Mouse (Mus musculus) G1E (cell line): ENCODE results near the gene Gm5788. TPM values are rescaled to one million over a fixed set of nuclear protein-coding genes. Genes with fewer than 3 reads are reported as not detected.
"Not testable (repeated sequence)": the region's sequence is repeated elsewhere in the genome, so short reads cannot be mapped to it uniquely, and the experiment has no call there.

Experiments used
- ATAC-seq: 2 replicates; pipeline ENCODE4 v1.8.0; 2016; ENCODE audit warnings: mild to moderate bottlenecking; ENCODE audit not compliant: insufficient number of reproducible peaks, poor library complexity, low FRiP score, severe bottlenecking; ENCODE audit errors: extremely low read depth
- DNase-seq: peaks from one replicate; pipeline ENCODE4 v3.0.0; 2012; ENCODE audit warnings: low spot score
- H3K27me3 ChIP-seq: 2 replicates; pipeline ENCODE4 v1.6.1; 2012; ENCODE audit warnings: mild to moderate bottlenecking, low read length, inconsistent platforms; ENCODE audit not compliant: insufficient read depth
- H3K36me3 ChIP-seq: replicated peaks from 2 replicates; pipeline ENCODE3; 2012; ENCODE audit warnings: mild to moderate bottlenecking, inconsistent platforms
- H3K4me1 ChIP-seq: 2 replicates; pipeline ENCODE4 v1.6.1; 2012; ENCODE audit warnings: low read depth, low read length, inconsistent platforms, mixed read lengths; ENCODE audit not compliant: insufficient read depth
- H3K4me3 ChIP-seq: 2 replicates; pipeline ENCODE4 v1.5.1; 2012; ENCODE audit warnings: low read depth, mild to moderate bottlenecking, inconsistent platforms, low read length, moderate library complexity, mixed read lengths
- H3K9me3 ChIP-seq: replicated peaks from 2 replicates; pipeline ENCODE4 v1.6.1; 2012; ENCODE audit warnings: inconsistent platforms
- CTCF ChIP-seq: IDR thresholded peaks from 2 replicates; pipeline ENCODE4 v1.5.1; 2012; ENCODE audit warnings: low read depth, low read length, inconsistent platforms, mixed read lengths
- GATA1 ChIP-seq: IDR thresholded peaks from 2 replicates; pipeline ENCODE4 v1.6.1; 2012; ENCODE audit warnings: borderline replicate concordance, low read length, inconsistent platforms, mixed read lengths
- GATA2 ChIP-seq: IDR thresholded peaks from 2 replicates; pipeline ENCODE4 v1.6.1; 2012; ENCODE audit warnings: low read depth, low read length, inconsistent platforms, borderline replicate concordance
- POLR2AphosphoS5 ChIP-seq: IDR thresholded peaks from 2 replicates; pipeline ENCODE4 v1.6.1; 2012; ENCODE audit warnings: low read depth, low read length, inconsistent platforms; ENCODE audit not compliant: insufficient replicate concordance
- TAL1 ChIP-seq: conservative IDR thresholded peaks from 2 replicates; pipeline ENCODE4 v1.6.1; 2012; ENCODE audit warnings: low read depth, low read length, inconsistent platforms, mixed read lengths
- polyA plus RNA-seq: library from polyadenylated mRNA; stranded (reverse); fragments of >175 nt; gene quantifications from 2 replicates; pipeline ENCODE4 v1.2.3, GENCODE M21; 2012
- total RNA-seq, 2 experiments: library from RNA; stranded (forward) in 1 of 2; stranded (reverse) in 1 of 2; fragments of 200-1000 nt in 1 of 2; fragments of >200 nt in 1 of 2; fragmentation: Nextera tagmentation in 1 of 2; gene quantifications; 2 replicates each; pipeline ENCODE4 v1.2.3; 2014 to 2017

The Gm5788 gene
- total RNA-seq (2014; fragmentation: Nextera tagmentation) (3.8 TPM in 1 of 2 replicates, not detected in the other), total RNA-seq (2017) (0.52 and 1.1 TPM in 2 replicates), polyA plus RNA-seq (0.33 TPM in 1 of 2 replicates, not detected in the other)

GRCm38 (mm10) chr12:87494421-87494820 lies at the start of gene Gm5788:
TSS of gene Gm5788 (plus strand) at chr12:87494721.
- H3K9me3 ChIP-seq, ATAC-seq, H3K4me1 ChIP-seq, H3K27me3 ChIP-seq, H3K36me3 ChIP-seq, DNase-seq, H3K4me3 ChIP-seq: not testable (repeated sequence)

- no peak for TF ChIP-seq POLR2AphosphoS5
- no peak for TF ChIP-seq CTCF
- no peak for TF ChIP-seq TAL1
- TF ChIP-seq GATA2, result no peak; the same call in 1 of the 2 replicates
- TF ChIP-seq GATA1, result no peak
- peaks cover 94% of the 10 kb centered on the region for H3K36me3 ChIP-seq
- H3K27me3 ChIP-seq, result no peaks in the 10 kb centered on the region
- ATAC-seq (no peak), DNase-seq (no peak)
- H3K4me1 ChIP-seq, result peaks cover 40% of the 10 kb centered on the region
- no peaks in the 10 kb centered on the region for H3K9me3 ChIP-seq
- no peak overlapping the region for H3K4me3 ChIP-seq
Measured at GRCm38 (mm10) chr12:87449456-87449855, 45.1 kb upstream of the Gm5788 start.

- Histone ChIP-seq H3K27me3 (no peaks in the 10 kb centered on the region), H3K4me1 (peaks cover 36% of the 10 kb centered on the region), H3K36me3 (peaks cover 90% of the 10 kb centered on the region), H3K9me3 (no peaks in the 10 kb centered on the region), H3K4me3 (no peak overlapping the region)
- ATAC-seq (peak; percentile 68), DNase-seq (no peak)
- no peak for TF ChIP-seq GATA1
Measured at GRCm38 (mm10) chr12:87464678-87465297, 29.7 kb upstream of the Gm5788 start.

- Histone ChIP-seq H3K36me3 (peaks cover 45% of the 10 kb centered on the region), H3K27me3 (peaks cover 4% of the 10 kb centered on the region; the same call in 1 of the 2 replicates), H3K4me1 (peaks cover 50% of the 10 kb centered on the region), H3K4me3 (peak overlapping the region; percentile 83), H3K9me3 (no peaks in the 10 kb centered on the region)
- TF ChIP-seq TAL1 (no peak), CTCF (no peak), GATA1 (no peak), POLR2AphosphoS5 (no peak), GATA2 (no peak)
- DNase-seq (no peak), ATAC-seq (no peak)
Measured at GRCm38 (mm10) chr12:87470263-87471136, 24.0 kb upstream of the Gm5788 start.

GRCm38 (mm10) chr12:87471421-87471963 lies 23.0 kb upstream of the Gm5788 start:
- TF ChIP-seq TAL1 (no peak), CTCF (no peak), GATA2 (no peak), GATA1 (no peak), POLR2AphosphoS5 (no peak)
- DNase-seq (no peak), ATAC-seq (no peak)

GRCm38 (mm10) chr12:87471964-87472786 lies 22.3 kb upstream of the Gm5788 start, which contains the start of gene Snw1:
TSS of gene Snw1 (minus strand) at chr12:87472274.
- Histone ChIP-seq H3K4me1 (peaks cover 35% of the 10 kb centered on the region), H3K36me3 (peaks cover 31% of the 10 kb centered on the region), H3K9me3 (no peaks in the 10 kb centered on the region), H3K4me3 (peak within 1 kb of the TSS; percentile 83), H3K27me3 (peaks cover 10% of the 10 kb centered on the region; the same call in 1 of the 2 replicates)
- peak; percentile 94 for DNase-seq
- TF ChIP-seq GATA1, result no peak
- no peak for TF ChIP-seq TAL1
- TF ChIP-seq POLR2AphosphoS5, result no peak
- no peak for TF ChIP-seq GATA2
- no peak for TF ChIP-seq CTCF
- ATAC-seq, result peak; percentile 94

More at GRCm38 (mm10) chr12:87471421-87471963, 23.0 kb upstream of the Gm5788 start:
- peaks cover 10% of the 10 kb centered on the region; the same call in 1 of the 2 replicates for H3K27me3 ChIP-seq
- H3K36me3 ChIP-seq, result peaks cover 38% of the 10 kb centered on the region
- peak overlapping the region; percentile 83 for H3K4me3 ChIP-seq
- no peaks in the 10 kb centered on the region for H3K9me3 ChIP-seq
- peaks cover 41% of the 10 kb centered on the region for H3K4me1 ChIP-seq
